24 mouse cellular contexts compared by ENCODE assay signal in the genomic region with DNA sequence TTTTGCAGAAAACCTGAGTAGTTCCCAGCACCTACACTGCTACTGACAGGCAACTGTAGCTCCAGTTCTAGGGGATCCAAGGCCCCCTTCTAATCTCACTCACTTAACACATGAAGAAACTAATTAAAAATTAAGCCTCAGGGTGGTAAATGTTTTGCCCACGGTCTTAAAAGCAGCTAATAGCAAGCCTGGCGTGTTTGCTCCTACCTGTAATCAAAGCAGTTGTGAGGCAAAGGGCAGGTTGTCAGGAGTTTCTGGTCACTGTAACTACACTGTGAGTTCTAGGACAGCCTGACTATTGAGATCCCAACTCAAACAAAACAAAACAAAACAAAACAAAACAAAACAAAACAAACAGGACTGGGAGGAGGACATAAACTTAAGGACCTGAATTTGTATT. TPM values are rescaled to one million over a fixed set of nuclear protein-coding genes. Genes with fewer than 3 reads are reported as not detected.
A peak's percentile ranks its signal among the peaks of the same experiment; 100 is the strongest.
DNase-seq lines count a peak whose midpoint lies in the region; ATAC-seq and TF ChIP-seq lines count a peak whose summit lies in the region.
"Had no signal": no experiment of that assay in that cellular context is flagged by ENCODE, and none has a peak within 500 bp of the region (broad histone marks: within the 10 kb centered on the region; RNA-seq: fewer than 3 reads in every experiment).

No protein-coding gene starts in this region.

- 34% methylated on average over 2 of the region's 2 CpGs for WGBS in kidney, adult 2 months
- WGBS in kidney, embryonic 14.5 days: 77% methylated on average over 2 of the region's 2 CpGs
- WGBS in kidney, embryonic 15.5 days: 67% methylated on average over 2 of the region's 2 CpGs

- peak; percentile 65 for DNase-seq in kidney, adult 2 months
- DNase-seq in kidney, adult 11 months: no peak
- peak; percentile 27 to 45 for DNase-seq in kidney, postnatal 36 days
- no peak for DNase-seq in kidney, postnatal 4 days
- DNase-seq in yolk sac, embryonic 10.5 days (ENCODE audit: low spot score): peak; percentile 29
- DNase-seq: adrenal gland, adult 8-10 months; adrenal gland, postnatal 14 days; adrenal gland, postnatal 36 days; B cell, adult 2 months; cerebellum, adult 11-12 months; cerebellum, adult 2 months; cerebellum, adult 9-10 months; cerebellum, postnatal 10 days; cerebellum, postnatal 25 days had no signal

- no peak overlapping the region for H3K9ac ChIP-seq in kidney, embryonic 14.5 days (ENCODE audit: low read depth, low read length)
- no peak overlapping the region for H3K9ac ChIP-seq in kidney, embryonic 15.5 days
- H3K9ac ChIP-seq: embryonic facial prominence, embryonic 12.5 days; forebrain, embryonic 13.5 days had no signal

- H3K4me3 ChIP-seq in kidney, adult 2 months (ENCODE audit: insufficient read depth, low read depth, low read length): no peak overlapping the region
- no peak overlapping the region for H3K4me3 ChIP-seq in kidney, embryonic 14.5 days (ENCODE audit: low read length)
- H3K4me3 ChIP-seq in kidney, embryonic 15.5 days (replicated peaks): no peak overlapping the region
- H3K4me3 ChIP-seq: embryonic facial prominence, embryonic 10.5 days; embryonic facial prominence, embryonic 12.5 days; forebrain, embryonic 13.5 days had no signal

- no peak overlapping the region for H3K4me2 ChIP-seq in kidney, embryonic 14.5 days (replicated peaks; ENCODE audit: low read depth, low read length)
- H3K4me2 ChIP-seq in kidney, embryonic 15.5 days: no peak overlapping the region
- H3K4me2 ChIP-seq: embryonic facial prominence, embryonic 12.5 days; forebrain, embryonic 13.5 days had no signal

- no peak for ATAC-seq in kidney, embryonic 14.5 days (ENCODE audit: low FRiP score, low TSS enrichment)
- ATAC-seq in kidney, embryonic 15.5 days (replicated peaks; ENCODE audit: low FRiP score): no peak
- ATAC-seq: activated CD4-positive, CD25-positive, alpha-beta regulatory T cell, adult 4 months; CD4-positive, CD25-positive, alpha-beta regulatory T cell, adult 4 months; forebrain, embryonic 13.5 days; Patski had no signal

- no peaks in the 10 kb centered on the region for H3K9me3 ChIP-seq in kidney, embryonic 14.5 days (ENCODE audit: control insufficient read depth, low read length)
- H3K9me3 ChIP-seq in kidney, embryonic 15.5 days (replicated peaks): no peaks in the 10 kb centered on the region
- H3K9me3 ChIP-seq: embryonic facial prominence, embryonic 10.5 days; embryonic facial prominence, embryonic 12.5 days; forebrain, embryonic 13.5 days; G1E had no signal

- H3K27ac ChIP-seq in kidney, adult 2 months (ENCODE audit: insufficient read depth, low read depth, low read length): peak overlapping the region; percentile 15; the same call in 1 of the 2 replicates
- H3K27ac ChIP-seq in kidney, embryonic 14.5 days (ENCODE audit: low read depth, low read length): no peak overlapping the region
- peak overlapping the region; percentile 28; the same call in 1 of the 2 replicates for H3K27ac ChIP-seq in kidney, embryonic 15.5 days
- H3K27ac ChIP-seq: embryonic facial prominence, embryonic 10.5 days; embryonic facial prominence, embryonic 12.5 days; forebrain, embryonic 13.5 days had no signal

- TF ChIP-seq POLR2A in kidney, adult 2 months (IDR thresholded peaks at IDR 0.05; ENCODE audit: low read depth, low read length): no peak

- no peak for TF ChIP-seq CTCF in kidney, adult 2 months (conservative IDR thresholded peaks at IDR 0.05; ENCODE audit: insufficient read depth, insufficient read length, low read depth, low read length)

- peaks cover 20% of the 10 kb centered on the region; the same call in 1 of the 2 replicates for H3K4me1 ChIP-seq in kidney, adult 2 months (ENCODE audit: control insufficient read depth, insufficient read depth, low read length)
- no peaks in the 10 kb centered on the region; the same call in 1 of the 2 replicates for H3K4me1 ChIP-seq in kidney, embryonic 14.5 days (ENCODE audit: control insufficient read depth, insufficient read depth, low read length)
- H3K4me1 ChIP-seq in kidney, embryonic 15.5 days: peaks cover 11% of the 10 kb centered on the region; the same call in 1 of the 2 replicates
- H3K4me1 ChIP-seq: embryonic facial prominence, embryonic 10.5 days; embryonic facial prominence, embryonic 12.5 days had no signal

- H3K27me3 ChIP-seq in kidney, adult 2 months (replicated peaks; ENCODE audit: control insufficient read depth, insufficient read depth, low read length): no peaks in the 10 kb centered on the region
- no peaks in the 10 kb centered on the region for H3K27me3 ChIP-seq in kidney, embryonic 14.5 days (ENCODE audit: control insufficient read depth, insufficient read depth, low read length)
- H3K27me3 ChIP-seq in kidney, embryonic 15.5 days: no peaks in the 10 kb centered on the region
- H3K27me3 ChIP-seq: CH12.LX; embryonic facial prominence, embryonic 12.5 days; forebrain, embryonic 13.5 days; Patski had no signal

- H3K36me3 ChIP-seq in kidney, adult 2 months (ENCODE audit: control insufficient read depth, insufficient read depth, low read length): no peaks in the 10 kb centered on the region
- no peaks in the 10 kb centered on the region for H3K36me3 ChIP-seq in kidney, embryonic 14.5 days (ENCODE audit: control insufficient read depth, insufficient read depth, low read length)
- peaks cover 5% of the 10 kb centered on the region; the same call in 1 of the 2 replicates for H3K36me3 ChIP-seq in kidney, embryonic 15.5 days
- H3K36me3 ChIP-seq: embryonic facial prominence, embryonic 12.5 days had no signal

RNA-seq across cellular contexts. Expression of a gene that starts 8.9 kb away (rescaled TPM):
- 40.8 and 44.5 TPM in 2 replicates for polyA plus RNA-seq in kidney, adult 2 months (2012; rRNA removed)
- polyA plus RNA-seq in kidney, embryonic 14.5 days (2014; fragmentation: Nextera tagmentation; extraction: Ambion mirVana): 60.1 and 95.8 TPM in 2 replicates
- polyA plus RNA-seq in kidney, embryonic 15.5 days (2015; fragmentation: Nextera tagmentation; extraction: Ambion mirVana): 76.0 and 78.0 TPM in 2 replicates

RNA-seq across cellular contexts. Expression of a gene that starts 49.9 kb away (rescaled TPM):
- 11.3 and 11.6 TPM in 2 replicates for polyA plus RNA-seq in kidney, adult 2 months (2012; rRNA removed)
- polyA plus RNA-seq in kidney, embryonic 14.5 days (2014; fragmentation: Nextera tagmentation; extraction: Ambion mirVana): 36.7 and 75.0 TPM in 2 replicates
- polyA plus RNA-seq in kidney, embryonic 15.5 days (2015; fragmentation: Nextera tagmentation; extraction: Ambion mirVana): 69.1 and 72.4 TPM in 2 replicates

Comparison
In these comparisons a context has a peak if more than half of its experiments do, and no peak if none do; other contexts are left out.
1. DNase-seq: peak in kidney, adult 2 months (single experiment), kidney, postnatal 36 days (2 of 2) and yolk sac, embryonic 10.5 days (single experiment); none in kidney, adult 11 months (single experiment) and kidney, postnatal 4 days (0 of 2).